Mouse (Mus musculus) lung, postnatal 0 days (tissue): ENCODE data around the gene Padi2. TPM values are rescaled to one million over a fixed set of nuclear protein-coding genes. Genes with fewer than 3 reads are reported as not detected.

ENCODE experiments used
- ATAC-seq: fragments of 200-750 bp; cut with Nextera tagmentation; 2 replicates; pipeline ENCODE4 v1.8.0; 2017; ENCODE audit warnings: moderate library complexity
- DNase-seq: peaks from one replicate; pipeline ENCODE4 v3.0.0-alpha.2; 2016; ENCODE audit warnings: low spot score
- H3K27ac ChIP-seq: fragments of 300-500 bp; sonication (generic); 2 replicates; pipeline ENCODE4 v1.5.1; 2014; ENCODE audit warnings: antibody characterized with exemption, mild to moderate bottlenecking, low read length, mixed read lengths
- H3K27me3 ChIP-seq: fragments of 300-500 bp; sonication (generic); replicated peaks from 2 replicates; pipeline ENCODE4 v1.6.1; 2014; ENCODE audit warnings: low read length, mixed read lengths; ENCODE audit not compliant: insufficient read depth
- H3K36me3 ChIP-seq: fragments of 300-500 bp; sonication (generic); 2 replicates; pipeline ENCODE4 v1.6.1; 2014; ENCODE audit warnings: low read length, mixed read lengths; ENCODE audit not compliant: insufficient read depth
- H3K4me1 ChIP-seq: fragments of 300-500 bp; sonication (generic); 2 replicates; pipeline ENCODE4 v1.6.1; 2014; ENCODE audit warnings: antibody characterized with exemption, low read depth, low read length, mixed read lengths; ENCODE audit not compliant: insufficient read depth
- H3K4me2 ChIP-seq: fragments of 300-500 bp; sonication (generic); replicated peaks from 2 replicates; pipeline ENCODE4 v1.6.1; 2014; ENCODE audit warnings: low read depth, mild to moderate bottlenecking, low read length, moderate library complexity, mixed read lengths
- H3K4me3 ChIP-seq: fragments of 300-500 bp; sonication (generic); 2 replicates; pipeline ENCODE4 v1.5.1; 2014; ENCODE audit warnings: low read depth, low read length
- H3K9ac ChIP-seq: fragments of 300-500 bp; sonication (generic); replicated peaks from 2 replicates; pipeline ENCODE4 v1.6.1; 2014; ENCODE audit warnings: low read depth, mild to moderate bottlenecking
- H3K9me3 ChIP-seq: fragments of 300-500 bp; sonication (generic); 2 replicates; pipeline ENCODE4 v1.6.1; 2016; ENCODE audit warnings: low read length, mixed read lengths
- CTCF ChIP-seq: IDR thresholded peaks from 2 replicates; pipeline ENCODE4 v1.5.1; 2016; ENCODE audit warnings: antibody characterized with exemption, mild to moderate bottlenecking
- EP300 ChIP-seq: IDR thresholded peaks from 2 replicates; pipeline ENCODE4 v1.6.1; 2016; ENCODE audit warnings: antibody characterized with exemption, mild to moderate bottlenecking, control low read depth
- WGBS: fragments of 180-500 bp; shearing (Covaris S2); extraction: QIAGEN DNeasy Blood & Tissue Kit; methylation state at CpG from one replicate; pipeline ENCODE4 v1.1.7; 2014; 5-methylcytosine and 5-hydroxymethylcytosine counted together
- polyA plus RNA-seq: library from polyadenylated mRNA; unstranded; fragments of >200 nt; fragmentation: Nextera tagmentation; extraction: Ambion mirVana; gene quantifications from 2 replicates; pipeline ENCODE4 v1.2.1, GENCODE M21; 2015

Padi2 gene
- polyA plus RNA-seq, 1 experiment from 2014 or later = 0.94 TPM

DNA sequence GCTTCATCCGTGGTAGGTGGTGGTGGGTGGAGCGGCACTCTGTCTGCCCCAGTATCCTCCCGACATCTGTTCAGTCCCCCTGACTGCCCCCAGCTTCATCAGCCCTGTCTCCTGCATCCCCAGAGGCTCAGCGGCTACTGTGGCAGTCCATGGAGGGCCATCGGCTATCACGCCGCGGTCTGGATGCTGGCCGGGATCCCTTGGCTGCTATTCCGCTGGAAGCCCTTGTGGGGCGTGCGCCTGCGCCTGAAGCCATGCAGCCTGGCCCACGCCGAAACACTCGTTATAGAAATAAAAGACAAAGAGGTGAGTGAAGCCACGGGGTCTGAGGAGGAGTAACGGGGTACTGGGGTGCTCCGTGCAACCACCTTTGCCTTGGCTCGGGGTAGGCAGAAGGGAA lies 86.1 kb downstream of the Padi2 start:
- ATAC-seq = no peak
- Histone ChIP-seq H3K4me3 (no peak overlapping the region), H3K9ac (no peak overlapping the region), H3K27ac (no peak overlapping the region), H3K4me1 (peaks cover 5% of the 10 kb centered on the region; the same call in 1 of the 2 replicates), H3K4me2 (no peak overlapping the region), H3K9me3 (no peaks in the 10 kb centered on the region), H3K36me3 (peaks cover 13% of the 10 kb centered on the region), H3K27me3 (no peaks in the 10 kb centered on the region)
- 88% methylated on average over 20 of the region's 20 CpGs for WGBS
- DNase-seq = no peak
- TF ChIP-seq CTCF (no peak), EP300 (no peak)

DNA sequence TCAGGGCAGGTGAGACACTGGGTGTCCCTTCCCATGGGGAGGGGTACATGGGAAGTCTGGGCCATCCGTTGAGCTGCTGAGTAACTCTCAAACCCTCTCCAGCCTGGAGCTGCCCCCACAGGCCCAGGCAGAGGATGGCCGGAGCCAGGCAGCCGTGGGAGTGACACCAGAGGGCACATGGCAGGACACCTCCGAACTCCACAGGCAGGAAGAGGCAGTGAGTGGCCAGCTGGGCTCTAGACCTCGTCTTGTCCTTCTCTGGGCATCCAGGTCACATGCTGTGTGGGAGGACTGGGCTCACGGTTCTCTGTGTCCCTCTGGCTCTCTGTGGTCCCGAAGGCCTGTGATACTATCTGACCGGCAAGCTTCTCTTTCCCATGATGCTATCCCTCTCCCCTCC lies 87.7 kb downstream of the Padi2 start:
- no peak overlapping the region for H3K4me2 ChIP-seq
- DNase-seq (no peak), ATAC-seq (no peak)
- no peak overlapping the region for H3K4me3 ChIP-seq
- no peak for TF ChIP-seq EP300
- no peak for TF ChIP-seq CTCF
- H3K27ac ChIP-seq = no peak overlapping the region
- H3K27me3 ChIP-seq = no peaks in the 10 kb centered on the region
- no peaks in the 10 kb centered on the region for H3K4me1 ChIP-seq
- H3K9ac ChIP-seq = no peak overlapping the region
- peaks cover 13% of the 10 kb centered on the region for H3K36me3 ChIP-seq
- 81% methylated on average over 8 of the region's 8 CpGs for WGBS
- no peaks in the 10 kb centered on the region for H3K9me3 ChIP-seq

DNA sequence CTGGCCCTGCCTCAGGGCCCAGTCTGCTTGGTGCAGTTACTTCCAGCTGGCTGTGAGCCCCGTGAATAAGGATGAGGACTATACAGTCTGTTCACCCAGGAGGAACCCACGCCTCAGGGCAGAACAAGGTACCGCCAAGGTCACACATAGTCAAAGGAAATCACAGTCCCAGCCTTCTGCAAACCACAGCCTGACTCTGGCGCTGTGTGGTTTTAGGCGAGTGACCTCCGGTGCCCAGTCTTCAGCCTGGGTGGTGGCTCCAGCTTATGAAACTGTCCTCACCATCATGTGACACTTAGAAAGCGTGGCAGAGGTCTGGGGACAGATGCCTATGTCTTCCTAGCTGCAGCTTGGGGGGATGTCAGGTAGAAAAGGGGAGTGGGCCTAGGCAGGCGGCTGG lies 89.7 kb downstream of the Padi2 start:
- H3K9me3 ChIP-seq = no peaks in the 10 kb centered on the region
- H3K4me1 ChIP-seq = no peaks in the 10 kb centered on the region
- no peak overlapping the region for H3K9ac ChIP-seq
- TF ChIP-seq CTCF (no peak), EP300 (no peak)
- WGBS = 91% methylated on average over 8 of the region's 8 CpGs
- no peak overlapping the region for H3K4me2 ChIP-seq
- peaks cover 17% of the 10 kb centered on the region for H3K36me3 ChIP-seq
- no peaks in the 10 kb centered on the region for H3K27me3 ChIP-seq
- no peak overlapping the region for H3K27ac ChIP-seq
- no peak overlapping the region for H3K4me3 ChIP-seq
- ATAC-seq = no peak
- DNase-seq = no peak

DNA sequence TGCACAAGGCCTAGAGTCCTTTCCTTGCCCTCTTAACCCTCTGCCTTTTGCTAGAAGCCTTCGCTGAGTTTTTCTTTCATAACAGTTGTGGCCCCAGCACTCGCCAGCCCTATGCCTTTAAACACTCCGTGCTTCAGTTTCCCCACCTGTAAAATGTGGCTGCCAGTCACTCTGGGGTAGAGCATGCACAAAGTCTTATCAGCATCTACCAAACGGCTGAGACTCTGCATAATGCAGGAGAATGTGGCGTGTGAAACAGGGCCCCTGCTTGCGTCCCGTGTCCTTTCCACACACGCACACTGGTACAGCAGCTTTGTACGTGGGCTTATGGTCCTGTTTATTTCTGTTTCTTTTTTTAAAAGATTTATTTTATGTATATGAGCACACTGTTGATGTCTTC lies 90.7 kb downstream of the Padi2 start:
- peaks cover 21% of the 10 kb centered on the region for H3K36me3 ChIP-seq
- H3K27me3 ChIP-seq = no peaks in the 10 kb centered on the region
- H3K27ac ChIP-seq = no peak overlapping the region
- no peak overlapping the region for H3K4me2 ChIP-seq
- no peak for DNase-seq
- no peak for ATAC-seq
- TF ChIP-seq CTCF (no peak), EP300 (no peak)
- H3K9me3 ChIP-seq = no peaks in the 10 kb centered on the region
- whole genome bisulfite sequencing = 93% methylated on average over 9 of the region's 9 CpGs
- H3K4me1 ChIP-seq = no peaks in the 10 kb centered on the region
- no peak overlapping the region for H3K4me3 ChIP-seq
- no peak overlapping the region for H3K9ac ChIP-seq

Other genes with a start within 250 kb of the Padi2 start
- gene Arhgef10l, start 240.3 kb upstream of the Padi2 start, polyA plus RNA-seq = 9.3 and 9.5 TPM in 2 replicates
- gene Rcc2, start 205.8 kb upstream of the Padi2 start, polyA plus RNA-seq = 17.0 and 21.1 TPM in 2 replicates
- 0.26 TPM in 1 of 2 replicates, not detected in the other for gene Padi6, start 163.7 kb upstream of the Padi2 start, polyA plus RNA-seq
- 1.1 and 1.6 TPM in 2 replicates for gene Padi4, start 132.1 kb upstream of the Padi2 start, polyA plus RNA-seq
- gene Padi3, start 95.7 kb upstream of the Padi2 start, polyA plus RNA-seq = 0.35 and 0.50 TPM in 2 replicates
- 0.17 and 0.20 TPM in 2 replicates for gene Padi1, start 60.6 kb upstream of the Padi2 start, polyA plus RNA-seq
- gene Sdhb, start 54.9 kb downstream of the Padi2 start, polyA plus RNA-seq = 251 and 275 TPM in 2 replicates
- 34.2 and 34.4 TPM in 2 replicates for gene Atp13a2, start 80.5 kb downstream of the Padi2 start, polyA plus RNA-seq
- gene Mfap2, start 104.1 kb downstream of the Padi2 start, polyA plus RNA-seq = 398 and 422 TPM in 2 replicates
- 2.3 and 2.9 TPM in 2 replicates for gene Crocc, start 154.2 kb downstream of the Padi2 start, polyA plus RNA-seq
- 102 and 110 TPM in 2 replicates for gene Necap2, start 172.0 kb downstream of the Padi2 start, polyA plus RNA-seq
- 0.13 and 0.27 TPM in 2 replicates for gene Spata21, start 182.0 kb downstream of the Padi2 start, polyA plus RNA-seq
- gene Szrd1, start 233.4 kb downstream of the Padi2 start, polyA plus RNA-seq = 29.3 and 33.4 TPM in 2 replicates
- gene Fbxo42, start 241.6 kb downstream of the Padi2 start, polyA plus RNA-seq = 11.1 and 12.7 TPM in 2 replicates